Mouse (Mus musculus) embryo, embryonic 11 days (tissue): ENCODE measurements around the gene Dclk1.
A peak's percentile ranks its signal among the peaks of the same experiment; 100 is the strongest.

Experiments used
- DNase-seq: peaks from one replicate; pipeline ENCODE4 v3.0.0-alpha.2; 2015

Dclk1 gene

GRCm38 (mm10) chr3:55543929-55544684 lies 301.9 kb downstream of the Dclk1 start:
- no peak for DNase-seq

- no peak for DNase-seq
Observed at GRCm38 (mm10) chr3:55545296-55545695, 303.1 kb downstream of the Dclk1 start.

- DNase-seq: no peak
Observed at GRCm38 (mm10) chr3:55545916-55546315, 303.8 kb downstream of the Dclk1 start.

- no peak for DNase-seq
Observed at GRCm38 (mm10) chr3:55547106-55547505, 304.9 kb downstream of the Dclk1 start.

DNA sequence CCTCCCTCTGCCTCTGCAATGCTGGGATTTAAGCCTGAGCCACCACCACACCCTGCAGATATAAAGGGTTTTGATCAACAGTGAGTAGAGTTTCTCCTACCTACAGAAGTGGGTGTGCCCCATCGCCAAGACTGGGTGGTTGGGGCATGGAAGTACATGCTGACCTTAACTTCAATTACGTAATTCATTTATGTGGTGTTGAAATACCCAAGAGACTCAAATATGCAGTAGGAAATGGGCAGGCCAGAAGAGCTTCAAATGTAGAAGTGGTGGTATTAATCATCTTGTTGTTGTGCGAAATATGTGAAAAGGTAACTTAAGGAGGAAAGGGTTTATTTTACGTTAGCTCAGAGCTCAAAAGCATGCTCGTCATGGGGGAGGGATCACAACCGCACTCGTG lies 307.2 kb downstream of the Dclk1 start:
- no peak for DNase-seq

GRCm38 (mm10) chr3:55550962-55551361 lies 308.8 kb downstream of the Dclk1 start:
- DNase-seq: peak; percentile 51

GRCm38 (mm10) chr3:55551912-55552311 lies 309.7 kb downstream of the Dclk1 start:
- no peak for DNase-seq

DNA sequence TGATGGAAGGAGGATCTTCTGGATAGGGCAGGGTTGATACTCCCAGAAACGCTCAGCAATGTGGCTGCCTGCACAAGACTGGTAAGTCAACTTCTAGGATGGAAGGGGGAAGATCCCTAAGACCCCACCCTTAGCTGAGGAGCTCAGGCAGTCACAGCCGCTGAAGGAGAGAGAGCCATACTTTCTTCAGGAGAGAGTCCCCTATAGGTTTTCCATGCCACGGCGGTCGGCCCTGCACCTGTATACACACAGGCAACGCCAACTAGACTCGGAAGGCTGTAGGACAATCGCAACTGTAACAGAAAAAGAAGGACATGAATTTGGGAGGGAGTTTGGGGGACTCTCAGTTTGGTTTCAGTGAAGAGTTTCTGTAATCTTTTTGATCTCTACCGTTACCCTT lies 310.9 kb downstream of the Dclk1 start:
- DNase-seq: no peak

DNA sequence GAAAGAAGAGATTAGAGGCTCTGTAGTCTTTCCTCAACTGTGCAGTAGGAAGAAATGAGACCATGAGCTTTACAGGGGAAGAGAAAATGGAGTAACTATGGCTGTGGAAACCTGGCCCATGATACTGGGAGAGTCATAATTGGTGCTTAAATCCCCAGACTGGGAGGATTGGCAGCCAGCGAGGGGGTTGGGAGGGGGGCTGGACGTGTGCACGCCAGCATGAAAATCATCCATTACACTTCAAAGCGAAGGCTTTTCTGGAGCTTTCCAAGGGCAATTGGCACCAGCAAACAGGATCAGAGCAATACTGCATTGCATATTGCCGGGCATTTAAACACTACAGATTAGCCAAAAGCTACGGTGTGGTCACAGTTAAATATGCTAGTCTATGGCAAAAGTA lies 313.7 kb downstream of the Dclk1 start:
- DNase-seq: no peak

- DNase-seq: no peak
Observed at GRCm38 (mm10) chr3:55558570-55558969, 316.4 kb downstream of the Dclk1 start.

DNA sequence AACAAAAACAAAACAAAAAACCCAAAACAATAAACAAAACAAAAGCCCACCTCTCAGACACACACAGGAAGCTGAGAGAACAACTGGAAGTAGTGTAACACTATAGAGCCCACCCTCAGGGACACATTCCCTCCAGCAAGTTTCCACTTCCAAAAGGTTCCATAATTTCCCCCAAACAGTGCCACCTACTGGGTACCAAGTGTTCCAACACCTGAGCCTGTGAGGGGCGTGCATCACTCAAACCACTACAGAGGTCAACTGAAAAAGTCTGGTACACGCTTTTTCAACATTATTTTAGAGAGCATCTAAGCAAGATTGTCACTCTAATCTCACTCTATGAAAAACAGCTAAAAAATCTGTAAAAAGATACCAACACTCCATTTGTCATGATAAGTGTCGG lies 325.3 kb downstream of the Dclk1 start:
- no peak for DNase-seq

- no peak for DNase-seq
Observed at GRCm38 (mm10) chr3:55569539-55569938, 327.4 kb downstream of the Dclk1 start.

DNA sequence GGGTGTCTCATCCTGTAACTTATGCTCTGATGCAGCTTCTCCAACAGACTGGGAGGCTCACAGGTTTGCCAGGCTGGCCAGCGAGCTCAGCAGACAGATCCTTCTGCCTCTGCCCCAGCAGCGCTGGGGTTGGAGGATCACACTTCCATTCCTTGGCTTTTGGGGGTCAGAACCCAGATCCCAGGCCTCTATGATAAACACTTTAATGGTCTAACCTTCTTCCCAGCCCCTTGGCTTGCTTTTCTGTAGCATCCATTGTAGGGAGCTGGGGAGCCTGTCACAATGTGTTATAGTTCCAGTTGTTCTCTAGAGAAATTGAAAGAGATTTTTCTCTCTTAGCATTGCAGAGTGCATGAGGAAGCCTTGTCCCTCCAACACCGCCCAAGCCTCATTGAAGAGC lies 328.9 kb downstream of the Dclk1 start:
- no peak for DNase-seq

DNA sequence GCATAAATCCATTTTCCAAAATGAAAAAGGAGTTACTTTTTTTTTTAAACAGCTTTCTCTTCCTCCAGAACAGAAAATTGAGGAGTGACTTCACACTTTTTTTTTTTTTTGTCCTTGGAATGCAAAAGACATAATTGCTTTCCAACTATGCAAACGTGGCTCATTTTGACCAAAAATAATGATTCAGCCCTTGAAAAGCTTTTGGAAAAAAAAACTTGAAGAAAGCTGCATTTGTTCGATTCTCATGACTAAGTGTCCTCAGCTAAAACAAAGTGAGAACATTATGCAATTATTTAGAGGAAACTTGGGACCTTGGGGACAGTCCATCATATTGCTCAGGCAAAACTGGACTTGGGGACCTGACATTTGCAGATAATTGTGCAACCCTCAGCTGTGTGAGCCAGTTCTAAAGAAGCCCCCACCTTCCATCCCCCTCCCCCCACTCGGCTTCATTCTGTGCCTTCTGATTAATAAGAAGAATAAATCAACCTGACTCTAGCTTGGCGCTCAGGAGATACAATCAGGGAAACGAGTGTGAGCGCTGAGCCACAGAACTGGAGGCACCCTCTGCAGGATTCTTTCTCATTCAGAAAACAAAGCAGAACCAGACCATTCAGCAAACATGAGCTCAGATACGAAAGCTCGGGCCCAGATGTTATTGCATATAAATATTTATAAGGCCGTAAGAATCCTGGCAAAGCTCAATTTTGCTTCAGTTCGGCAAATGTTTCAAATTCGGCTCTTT lies 329.6 kb downstream of the Dclk1 start:
- peak; percentile 32 for DNase-seq

DNA sequence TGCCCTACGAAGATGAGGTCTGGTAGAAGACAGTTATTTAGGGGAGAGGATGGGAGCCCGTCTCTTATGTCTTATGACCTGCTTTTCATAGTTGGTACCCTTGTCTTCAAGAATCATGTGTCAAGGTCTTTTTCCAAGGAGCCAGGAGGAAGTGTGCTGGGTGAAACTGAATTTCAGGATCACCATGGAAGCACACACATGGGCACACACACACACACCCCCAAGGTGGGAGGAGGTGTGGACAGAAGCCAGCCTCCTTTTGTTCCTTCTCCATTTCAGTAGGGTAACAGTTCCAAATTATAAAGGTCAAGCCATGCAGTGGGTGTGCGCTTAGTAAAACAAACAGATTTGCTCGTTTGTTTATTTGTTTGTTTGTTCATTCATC lies 330.1 kb downstream of the Dclk1 start:
- no peak for DNase-seq

- DNase-seq: peak; percentile 53
Observed at GRCm38 (mm10) chr3:55574003-55574402, 331.8 kb downstream of the Dclk1 start.

- no peak for DNase-seq
Observed at GRCm38 (mm10) chr3:55587434-55587971, 345.3 kb downstream of the Dclk1 start.

DNA sequence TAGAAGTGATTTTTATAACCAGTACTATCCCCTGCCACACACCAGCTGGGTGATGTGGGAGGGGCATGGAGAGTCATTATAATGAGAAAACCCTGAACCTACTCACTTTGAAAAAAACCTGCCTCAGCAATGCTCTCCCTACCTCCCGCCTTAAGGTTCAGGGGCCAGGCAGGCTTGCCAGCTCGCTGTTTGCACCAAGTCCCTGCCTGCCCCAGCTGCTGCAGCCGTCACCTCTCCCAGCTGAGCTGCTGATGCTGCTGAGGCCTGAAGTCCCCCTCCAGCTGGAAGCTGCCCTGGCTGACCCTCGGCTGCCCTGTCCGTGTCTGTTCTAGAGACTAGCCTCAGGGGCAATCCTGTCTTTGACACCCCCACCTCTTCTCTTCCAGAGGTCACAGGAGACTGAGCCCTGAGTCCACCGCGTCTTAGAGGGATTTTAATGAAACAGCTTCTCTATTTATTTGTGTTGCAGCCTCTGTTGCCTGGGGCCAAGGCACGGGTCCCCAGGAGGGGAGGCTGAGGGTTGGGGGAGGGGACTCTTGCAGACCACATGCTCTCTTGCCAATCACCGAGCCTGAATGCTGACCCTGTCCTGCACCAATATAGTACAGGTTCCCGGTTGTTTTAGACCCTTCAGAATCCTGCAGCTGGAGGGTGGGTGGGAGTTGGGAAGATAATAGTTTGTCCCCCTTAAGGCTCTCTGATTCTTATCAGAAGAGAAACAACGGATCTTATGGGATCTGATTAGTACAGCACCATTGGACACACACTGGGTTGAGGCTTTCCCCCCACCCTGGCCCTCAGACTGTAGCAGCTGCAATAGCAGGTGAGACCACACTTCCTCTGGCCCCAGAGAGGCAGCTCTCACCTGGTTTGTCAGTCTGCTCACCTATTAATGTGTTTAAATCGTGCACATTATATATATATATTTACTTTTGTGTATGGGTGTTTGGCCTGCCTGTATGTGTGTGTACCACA lies 346.1 kb downstream of the Dclk1 start:
- peak; percentile 84 for DNase-seq
